Mouse (Mus musculus): ENCODE results near the gene Sidt2.
A peak's percentile ranks its signal among the peaks of the same experiment; 100 is the strongest.

The Sidt2 gene

GRCm38 (mm10) chr9:45946872-45947183 is 8.2 kb downstream of the Sidt2 start:
- no peak for DNase-seq (ENCODE audit: low spot score in 2 of 2)

DNA sequence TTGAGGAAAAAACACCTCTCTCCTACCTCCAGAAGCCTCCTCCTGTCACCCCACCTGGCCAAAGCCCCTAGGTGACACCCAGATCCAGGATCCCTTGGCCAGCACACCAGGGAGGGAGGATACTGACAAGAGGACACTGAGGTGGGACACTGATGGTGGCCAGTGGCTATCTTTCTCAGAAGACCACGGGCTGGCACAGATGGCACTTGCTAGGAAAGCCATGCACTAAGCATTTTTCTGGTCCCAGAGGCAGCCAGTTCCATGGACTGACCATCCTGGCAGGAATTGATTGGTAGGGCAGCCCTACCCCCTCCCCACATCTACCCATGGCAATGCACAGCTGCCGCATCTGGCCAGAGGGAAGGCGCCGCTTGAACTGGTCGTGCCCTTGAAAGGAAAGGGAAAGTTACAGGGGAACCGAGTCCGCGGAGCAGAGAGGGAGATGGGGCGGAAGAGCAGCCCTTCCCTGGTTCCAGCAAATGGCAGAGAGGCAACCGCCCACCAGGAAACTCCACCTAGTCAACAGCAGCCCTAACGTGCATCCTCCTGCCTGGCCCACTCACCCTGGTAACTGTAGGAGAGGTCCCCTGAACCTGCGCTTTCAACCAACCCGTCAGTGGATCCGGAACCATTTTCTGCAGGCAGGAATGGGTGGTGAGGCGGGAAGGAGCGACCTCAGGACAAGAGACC is 8.7 kb downstream of the Sidt2 start:
- no peak for DNase-seq (ENCODE audit: low spot score in 2 of 2)

GRCm38 (mm10) chr9:45945721-45946120 is 9.3 kb downstream of the Sidt2 start:
- DNase-seq (ENCODE audit: low spot score in 2 of 2) = no peak

GRCm38 (mm10) chr9:45944506-45945400 is 10.3 kb downstream of the Sidt2 start:
- DNase-seq (ENCODE audit: low spot score in 2 of 2) = no peak

DNA sequence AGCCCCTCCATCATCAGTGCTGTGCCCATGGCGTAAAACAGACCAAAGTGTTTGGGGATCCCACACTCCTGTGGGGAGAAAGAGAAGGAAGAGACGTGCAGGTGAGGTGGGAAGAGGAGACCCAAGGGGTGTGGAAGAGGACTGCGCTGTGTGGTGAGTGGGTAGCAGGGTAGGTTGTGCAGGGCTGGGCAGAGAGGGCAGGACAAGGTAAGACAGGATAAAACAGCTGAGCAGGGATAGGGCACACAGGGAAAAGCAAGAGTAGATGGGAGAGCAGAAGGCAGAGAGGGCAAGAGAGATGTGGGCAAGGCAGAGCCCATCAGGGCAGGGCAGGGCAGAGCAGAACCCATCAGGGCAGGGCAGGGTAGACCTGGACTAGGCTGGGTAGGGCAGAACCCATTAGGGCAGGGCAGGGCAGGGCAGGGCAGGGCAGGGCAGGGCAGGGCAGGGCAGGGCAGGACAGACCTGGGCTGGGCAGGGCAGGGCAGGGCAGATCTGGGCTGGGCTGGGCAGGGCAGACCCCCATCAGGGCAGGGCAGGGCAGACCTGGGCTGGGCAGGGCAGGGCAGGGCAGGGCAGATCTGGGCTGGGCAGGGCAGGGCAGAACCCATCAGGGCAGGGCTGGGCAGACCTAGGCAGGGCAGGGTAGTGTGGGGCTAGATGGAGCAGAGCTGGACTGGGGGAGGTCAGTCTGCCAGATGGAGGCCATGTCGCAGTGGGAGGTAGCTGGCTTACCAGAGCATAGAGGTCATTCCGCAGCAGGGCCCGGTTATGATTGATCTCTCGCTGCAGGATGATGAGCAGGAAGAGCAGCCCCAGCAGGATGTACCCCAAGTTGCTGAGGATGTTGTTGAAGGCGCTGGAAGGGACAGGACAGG is 11.2 kb downstream of the Sidt2 start:
- no peak for DNase-seq (ENCODE audit: low spot score in 2 of 2)

DNA sequence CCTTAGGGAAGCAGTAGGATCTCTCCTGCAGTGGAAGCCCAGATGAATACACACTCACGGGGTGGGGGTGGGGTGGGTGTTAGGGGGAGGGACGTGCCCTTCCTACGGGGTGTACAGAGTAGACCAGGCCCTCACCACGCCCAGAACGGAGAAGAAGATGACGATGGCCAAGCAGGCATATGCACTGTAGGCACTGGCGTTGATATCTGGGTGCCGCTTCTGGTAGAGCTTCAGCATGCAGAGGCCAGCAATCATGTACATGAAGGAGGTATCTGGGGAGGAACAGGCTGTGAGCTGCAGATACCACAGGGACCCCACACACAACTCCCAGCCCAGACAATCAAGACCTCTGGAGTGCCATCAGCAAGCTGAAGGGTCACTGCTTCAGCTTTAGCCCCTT is 12.1 kb downstream of the Sidt2 start:
- no peak for DNase-seq (ENCODE audit: low spot score in 2 of 2)

DNA sequence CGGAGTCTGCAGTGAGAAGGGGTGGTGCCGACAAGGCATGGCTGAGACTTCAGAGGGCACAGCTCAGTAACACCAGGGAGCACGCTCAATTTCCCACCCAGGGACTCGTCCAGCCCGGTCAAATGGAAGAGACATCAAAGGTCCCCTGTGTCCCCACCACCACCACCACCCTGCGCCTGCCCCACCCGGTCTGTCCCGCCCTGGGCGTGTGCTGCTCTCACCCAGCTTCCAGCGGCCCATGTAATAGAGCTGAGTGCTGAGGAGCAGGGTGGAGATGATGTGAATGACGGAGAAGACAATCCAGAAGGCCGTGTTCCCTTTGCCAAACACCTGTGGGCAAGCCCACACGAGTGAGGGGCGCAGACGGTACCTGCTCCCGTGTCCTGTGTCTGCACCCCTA is 12.6 kb downstream of the Sidt2 start:
- no peak for DNase-seq (ENCODE audit: low spot score in 2 of 2)

- no peak for DNase-seq (ENCODE audit: low spot score in 2 of 2)
Measured at GRCm38 (mm10) chr9:45941329-45941888, 13.6 kb downstream of the Sidt2 start.

GRCm38 (mm10) chr9:45939794-45940193 is 15.3 kb downstream of the Sidt2 start:
- DNase-seq (ENCODE audit: low spot score in 2 of 2) = no peak

GRCm38 (mm10) chr9:45938952-45939637 is 16.0 kb downstream of the Sidt2 start:
- no peak for DNase-seq (ENCODE audit: low spot score in 2 of 2)

DNA sequence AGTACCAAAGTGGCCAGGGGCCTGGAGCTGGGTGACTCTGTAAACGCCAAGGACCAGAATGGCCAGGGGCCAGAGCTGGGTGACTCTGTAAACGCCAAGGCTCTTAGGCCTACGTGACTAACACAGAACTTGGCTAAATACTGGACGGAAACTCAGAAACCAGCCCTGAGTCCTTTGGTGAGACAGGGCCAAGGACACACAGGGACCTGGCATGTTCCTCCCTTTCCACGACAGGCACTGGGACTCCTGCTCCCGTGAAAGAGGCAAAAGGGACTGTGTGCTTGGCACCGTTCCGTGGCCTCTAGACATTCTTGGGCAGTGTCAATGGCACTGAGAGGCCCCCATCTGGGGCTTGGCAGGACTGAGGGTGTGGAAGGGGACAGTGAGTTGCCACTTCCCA is 17.0 kb downstream of the Sidt2 start:
- no peak for DNase-seq (ENCODE audit: low spot score in 2 of 2)

GRCm38 (mm10) chr9:45936883-45937282 is 18.2 kb downstream of the Sidt2 start:
- DNase-seq (ENCODE audit: low spot score in 2 of 2) = peak in 1 of 2 experiments; percentile 55

DNA sequence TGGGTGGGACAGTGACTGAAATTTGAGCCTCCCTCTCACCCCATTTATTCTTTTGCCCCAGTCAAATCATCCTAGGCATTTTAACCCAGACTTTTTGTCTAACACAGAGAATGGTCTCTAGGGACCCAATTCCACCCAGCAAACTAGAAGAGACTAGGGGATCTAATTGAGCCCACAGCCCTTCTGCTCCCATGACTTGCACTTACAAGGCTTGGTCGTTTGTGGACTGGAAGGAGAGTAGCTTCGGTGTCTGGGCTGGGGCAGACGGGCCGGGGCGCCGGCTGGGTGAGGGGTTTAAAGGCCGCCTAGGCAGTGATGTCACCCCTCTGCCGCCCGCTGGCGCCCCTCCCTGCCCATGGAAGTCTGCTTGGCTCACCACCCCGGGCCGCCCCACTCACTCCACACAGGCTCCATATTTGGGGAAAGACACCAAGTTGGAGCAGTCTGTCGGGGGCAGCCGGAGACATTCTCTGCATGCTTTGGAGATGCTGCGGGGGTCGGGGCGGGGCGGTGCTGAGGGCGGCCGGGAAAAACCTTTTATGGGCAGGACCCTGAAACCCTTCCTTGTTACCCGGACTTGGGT is 19.3 kb downstream of the Sidt2 start, which contains the start of gene Tagln:
TSS of gene Tagln (minus strand) at position 431 of the 583 bp plus-strand sequence.
- DNase-seq (ENCODE audit: low spot score in 2 of 2) = no peak

DNA sequence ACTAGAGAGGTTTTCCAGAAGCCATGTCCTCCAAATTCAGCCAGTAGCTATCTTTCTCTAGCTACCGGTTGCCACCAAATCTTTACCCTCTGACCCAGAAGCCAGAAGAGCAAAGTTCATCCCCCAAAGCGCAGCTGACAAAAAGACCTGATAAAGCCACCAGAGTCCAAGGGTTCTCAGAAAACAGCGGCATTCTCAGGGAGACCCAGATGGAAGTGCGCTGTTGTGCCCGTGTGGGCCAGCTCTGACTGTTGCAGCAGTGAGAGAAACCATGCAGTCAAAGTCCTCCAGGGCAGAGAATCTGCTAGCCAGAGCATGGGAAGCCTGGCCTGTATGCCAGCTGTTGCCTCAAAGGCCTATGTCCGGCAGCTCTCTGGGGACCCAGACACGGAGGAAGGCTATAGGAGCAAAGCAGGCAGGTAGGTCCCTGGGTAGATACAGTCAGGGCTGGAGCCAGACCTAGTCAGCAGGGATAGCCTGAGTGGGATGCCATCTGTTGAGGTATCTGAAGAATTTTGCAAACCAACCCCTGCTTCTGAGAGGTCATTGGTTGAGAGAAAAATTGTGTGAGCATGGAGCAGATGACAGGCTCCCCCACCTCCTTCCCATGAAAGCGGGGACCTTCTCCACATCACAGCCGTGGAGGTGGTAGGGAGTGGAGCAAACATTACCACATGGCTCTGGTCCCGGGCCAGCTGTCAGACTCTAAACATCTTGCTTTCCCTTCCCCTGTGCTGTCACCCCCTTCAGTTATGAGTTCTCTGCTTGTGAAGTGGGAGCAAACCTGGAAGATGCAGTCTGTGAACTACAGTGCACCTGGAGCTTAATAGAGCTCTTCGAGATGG is 22.3 kb downstream of the Sidt2 start:
- peak in 1 of 2 experiments; percentile 39 for DNase-seq (ENCODE audit: low spot score in 2 of 2)

GRCm38 (mm10) chr9:45931958-45932357 is 23.1 kb downstream of the Sidt2 start:
- no peak for DNase-seq (ENCODE audit: low spot score in 2 of 2)

DNA sequence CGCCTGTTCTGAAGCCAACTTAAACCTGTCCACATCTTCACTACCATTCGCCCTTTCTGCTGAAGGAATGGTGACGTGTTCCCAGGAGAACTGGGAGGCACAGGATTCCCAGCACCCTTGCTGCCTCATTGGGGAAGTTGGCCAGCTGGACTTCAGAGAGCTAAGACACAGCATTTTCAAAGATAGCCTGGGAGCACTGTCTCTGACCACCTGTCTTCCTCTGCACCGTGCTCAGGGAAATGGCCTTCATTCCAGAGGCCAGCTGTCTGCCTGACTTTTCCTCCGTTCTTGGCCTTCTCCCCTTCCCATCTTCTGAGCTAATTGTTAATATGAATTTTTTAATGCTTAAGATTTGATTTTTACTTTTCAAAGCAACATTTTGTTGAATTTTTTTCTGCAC is 25.8 kb downstream of the Sidt2 start:
- no peak for DNase-seq (ENCODE audit: low spot score in 2 of 2)

GRCm38 (mm10) chr9:45919895-45920294 is 35.2 kb downstream of the Sidt2 start:
- DNase-seq (ENCODE audit: low spot score in 2 of 2) = no peak

DNA sequence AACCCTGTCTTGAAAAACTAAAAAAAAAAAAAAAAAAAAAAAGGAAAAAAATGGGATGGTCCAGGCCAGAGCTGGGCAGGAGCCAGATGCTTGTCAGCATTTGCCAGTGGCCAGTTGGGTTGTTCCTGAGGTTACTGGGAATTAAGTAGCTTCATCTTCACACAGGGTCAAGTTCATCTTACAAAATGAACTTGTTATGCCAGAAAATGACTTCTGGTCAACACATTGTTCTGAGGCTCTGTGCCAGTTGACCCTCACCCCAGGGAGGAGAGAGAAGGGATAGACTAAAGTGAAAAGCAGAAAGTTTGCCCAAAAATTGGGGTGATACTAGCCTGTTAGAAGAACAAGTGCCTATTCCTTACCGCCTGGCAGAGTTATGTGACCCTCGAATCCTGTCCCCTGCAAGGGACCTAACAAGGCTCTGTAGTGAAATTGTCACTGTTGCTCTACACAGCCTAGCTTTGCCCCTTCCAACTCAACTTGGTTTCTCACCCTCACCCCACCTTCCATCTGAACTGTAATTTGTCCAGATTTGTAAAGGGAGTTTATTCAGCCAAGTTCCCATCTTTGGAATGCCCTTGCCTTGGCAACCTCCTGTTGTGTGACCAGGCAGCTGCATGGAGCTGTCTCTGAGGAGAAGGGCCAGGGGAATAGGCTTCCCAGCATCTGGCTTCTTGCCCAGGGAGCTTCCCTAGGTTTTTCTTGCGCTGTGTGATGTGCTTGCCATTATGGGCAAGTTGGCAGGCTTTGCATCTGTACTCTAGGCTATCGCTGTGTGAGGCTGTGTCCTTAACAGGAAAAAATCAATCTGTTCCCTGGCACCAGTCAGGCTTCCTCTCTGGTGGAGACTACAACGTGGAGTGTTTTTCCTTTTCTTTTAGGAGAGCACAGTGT is 37.8 kb downstream of the Sidt2 start:
- DNase-seq (ENCODE audit: low spot score in 2 of 2) = peak in 1 of 2 experiments; percentile 49

DNA sequence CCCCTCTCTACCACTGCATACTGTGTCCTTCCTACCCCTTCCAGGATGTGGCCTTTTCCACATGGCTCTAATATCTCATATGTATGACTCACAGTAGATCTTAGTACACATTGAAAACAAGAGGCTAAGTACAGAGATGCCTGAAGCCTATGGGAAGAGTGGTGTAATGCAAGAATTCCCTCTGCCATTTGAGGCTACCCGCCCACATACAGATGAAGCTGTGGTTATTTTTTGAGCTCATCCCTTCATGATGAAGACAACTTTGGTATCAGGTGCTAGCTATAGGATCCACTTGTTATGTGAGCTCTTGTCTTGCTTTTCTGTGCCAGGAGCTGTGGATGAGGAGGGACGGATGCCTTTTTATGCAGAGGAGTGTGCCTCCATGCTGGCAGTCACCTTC is 39.4 kb downstream of the Sidt2 start:
- DNase-seq (ENCODE audit: low spot score in 2 of 2) = peak in 1 of 2 experiments; percentile 21

All from left cerebral cortex, adult 9 months (tissue).